In the genomic region with DNA sequence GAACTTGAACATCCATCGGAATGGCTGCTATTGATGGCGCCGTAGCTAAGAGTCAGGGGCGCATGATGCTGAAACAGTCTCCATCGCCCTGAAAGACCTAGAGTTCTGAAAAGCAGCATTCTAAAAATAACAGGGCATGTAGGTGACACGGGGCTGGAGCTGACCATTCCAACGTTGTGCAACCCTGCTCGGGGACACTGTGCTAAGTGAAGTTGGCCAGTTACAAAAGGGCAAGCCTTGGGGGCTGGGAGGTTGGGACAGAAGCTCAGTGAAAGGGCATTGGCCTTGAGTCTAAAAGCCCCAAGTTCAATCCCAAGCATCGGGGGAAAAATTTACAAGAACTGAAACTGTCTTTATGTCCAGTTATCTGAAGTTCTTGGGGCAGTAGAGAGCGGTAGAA, we compare ENCODE assay signal across 13 mouse cellular contexts. TPM values are rescaled to one million over a fixed set of nuclear protein-coding genes. Genes with fewer than 3 reads are reported as not detected.
DNase-seq lines count a peak whose midpoint lies in the region; ATAC-seq lines count a peak whose summit lies in the region.
"Had no signal": no experiment of that assay in that cellular context is flagged by ENCODE, and none has a peak within 500 bp of the region (broad histone marks: within the 10 kb centered on the region; RNA-seq: fewer than 3 reads in every experiment).

No protein-coding gene starts in this region.

- no peak overlapping the region for H3K4me2 ChIP-seq in liver, embryonic 12.5 days
- no peak overlapping the region for H3K4me2 ChIP-seq in liver, embryonic 16.5 days (ENCODE audit: low read depth, low read length)
- H3K4me2 ChIP-seq: embryonic facial prominence, embryonic 13.5 days; kidney, embryonic 15.5 days; midbrain, embryonic 13.5 days had no signal

- intact Hi-C loops in heart, postnatal 36 days (cut with DNase I) = no loop called here

- 71% methylated on average over 10 of the region's 10 CpGs for WGBS in liver, embryonic 12.5 days (ENCODE audit: insufficient replicate concordance)
- 62% methylated on average over 10 of the region's 10 CpGs for WGBS in liver, embryonic 16.5 days (ENCODE audit: insufficient replicate concordance)

- H3K27me3 ChIP-seq in liver, embryonic 12.5 days (replicated peaks) = no peaks in the 10 kb centered on the region
- no peaks in the 10 kb centered on the region for H3K27me3 ChIP-seq in liver, embryonic 16.5 days (ENCODE audit: control insufficient read depth, insufficient read depth, low read depth, low read length)
- H3K27me3 ChIP-seq: embryonic facial prominence, embryonic 13.5 days; kidney, embryonic 15.5 days; midbrain, embryonic 13.5 days had no signal

- no peaks in the 10 kb centered on the region for H3K9me3 ChIP-seq in liver, embryonic 12.5 days (replicated peaks)
- no peaks in the 10 kb centered on the region for H3K9me3 ChIP-seq in liver, embryonic 16.5 days (replicated peaks; ENCODE audit: control insufficient read depth, low read length)
- H3K9me3 ChIP-seq: embryonic facial prominence, embryonic 13.5 days; forebrain, embryonic 10.5 days; kidney, embryonic 15.5 days; midbrain, embryonic 13.5 days had no signal

- no peak overlapping the region for H3K9ac ChIP-seq in liver, embryonic 12.5 days
- H3K9ac ChIP-seq in liver, embryonic 16.5 days (ENCODE audit: low read depth, low read length) = no peak overlapping the region
- H3K9ac ChIP-seq: embryonic facial prominence, embryonic 13.5 days; kidney, embryonic 15.5 days; midbrain, embryonic 13.5 days had no signal

- no peak for ATAC-seq in liver, embryonic 12.5 days
- ATAC-seq in liver, embryonic 16.5 days (ENCODE audit: low read depth) = peak; percentile 85
- ATAC-seq: hindbrain, embryonic 16.5 days; midbrain, embryonic 13.5 days had no signal

- no peak overlapping the region; the same call in 1 of the 2 replicates for H3K27ac ChIP-seq in liver, embryonic 12.5 days
- peak overlapping the region; percentile 62 for H3K27ac ChIP-seq in liver, embryonic 16.5 days (ENCODE audit: low read length)
- H3K27ac ChIP-seq: embryonic facial prominence, embryonic 13.5 days; forebrain, embryonic 10.5 days; kidney, embryonic 15.5 days; macrophage had no signal

- no peak overlapping the region for H3K4me3 ChIP-seq in liver, embryonic 12.5 days
- no peak overlapping the region for H3K4me3 ChIP-seq in liver, embryonic 16.5 days (ENCODE audit: low read depth, low read length)
- H3K4me3 ChIP-seq: embryonic facial prominence, embryonic 13.5 days; forebrain, embryonic 10.5 days; kidney, embryonic 15.5 days; midbrain, embryonic 13.5 days had no signal

- peaks cover 66% of the 10 kb centered on the region for H3K36me3 ChIP-seq in liver, embryonic 12.5 days
- no peaks in the 10 kb centered on the region for H3K36me3 ChIP-seq in liver, embryonic 16.5 days (ENCODE audit: control insufficient read depth, insufficient read depth)

- peak; percentile 70 to 80 for DNase-seq in heart, adult 18-20 months
- DNase-seq in heart, postnatal 36 days = no peak
- peak; percentile 48 for DNase-seq in liver
- peak; percentile 35 for DNase-seq in adrenal gland, postnatal 25 days
- no peak for DNase-seq in retina, postnatal 1 day

- H3K4me1 ChIP-seq in liver, embryonic 12.5 days = peaks cover 7% of the 10 kb centered on the region
- H3K4me1 ChIP-seq in liver, embryonic 16.5 days (ENCODE audit: control insufficient read depth, low read depth, low read length) = no peaks in the 10 kb centered on the region; the same call in 1 of the 2 replicates

RNA-seq across cellular contexts. Expression of gene Eif4g3, which starts 49.3 kb away (rescaled TPM):
- total RNA-seq in heart, adult 18-20 months (2021) = 10 to 100 TPM; 38.1 to 45.7 TPM
- total RNA-seq in heart, postnatal 36 days (2021) = 10 to 100 TPM; 45.5 to 47.2 TPM
- 15.2 and 15.8 TPM in 2 replicates for polyA plus RNA-seq in liver, embryonic 12.5 days (2016; fragmentation: Nextera tagmentation; extraction: Ambion mirVana)
- total RNA-seq in adrenal gland, postnatal 25 days (2021) = 153 and 166 TPM in 2 replicates
- polyA plus RNA-seq in liver, embryonic 16.5 days (2015; fragmentation: Nextera tagmentation; extraction: Ambion mirVana) = 5.6 and 6.4 TPM in 2 replicates

Comparison
In these comparisons a context has a peak if more than half of its experiments do, and no peak if none do; other contexts are left out.
1. DNase-seq: peak in heart, adult 18-20 months (2 of 2), liver (single experiment) and adrenal gland, postnatal 25 days (single experiment); none in heart, postnatal 36 days (0 of 2) and retina, postnatal 1 day (single experiment).